Mouse (Mus musculus) B cell, adult 2 months (primary cell): ENCODE measurements around the gene Trim16.

Experiments
- DNase-seq, 2 experiments: peaks; one replicate each; pipeline ENCODE4 v3.0.0; 2022

The Trim16 gene

GRCm38 (mm10) chr11:62831906-62832305 lies 11.9 kb downstream of the Trim16 start:
- DNase-seq: no peak

- no peak for DNase-seq
These were observed 24.5 kb downstream of the Trim16 start for GRCm38 (mm10) chr11:62844562-62844961.

- no peak for DNase-seq
These were observed 25.7 kb downstream of the Trim16 start for GRCm38 (mm10) chr11:62845730-62846129.

GRCm38 (mm10) chr11:62846961-62847654 lies 27.1 kb downstream of the Trim16 start, which contains the start of gene Fbxw10:
TSS of gene Fbxw10 (plus strand) at chr11:62847069.
- peak; percentile 52 to 57 for DNase-seq

- DNase-seq: peak; percentile 32
These were observed 27.7 kb downstream of the Trim16 start for GRCm38 (mm10) chr11:62847655-62848191.

- peak; percentile 10 to 11 for DNase-seq
These were observed 28.3 kb downstream of the Trim16 start for GRCm38 (mm10) chr11:62848301-62848700.

GRCm38 (mm10) chr11:62851199-62851598 lies 31.2 kb downstream of the Trim16 start:
- no peak for DNase-seq

GRCm38 (mm10) chr11:62853334-62853733 lies 33.3 kb downstream of the Trim16 start:
- DNase-seq: no peak

GRCm38 (mm10) chr11:62865562-62865961 lies 45.5 kb downstream of the Trim16 start:
- no peak for DNase-seq

- no peak for DNase-seq
These were observed 46.7 kb downstream of the Trim16 start for GRCm38 (mm10) chr11:62866685-62867084.

- no peak for DNase-seq
These were observed 49.2 kb downstream of the Trim16 start for GRCm38 (mm10) chr11:62869201-62869600.

GRCm38 (mm10) chr11:62869715-62870371 lies 49.8 kb downstream of the Trim16 start:
- no peak for DNase-seq

- no peak for DNase-seq
These were observed 53.4 kb downstream of the Trim16 start for GRCm38 (mm10) chr11:62873479-62873878.

GRCm38 (mm10) chr11:62875696-62876095 lies 55.7 kb downstream of the Trim16 start:
- DNase-seq: no peak

GRCm38 (mm10) chr11:62876445-62876844 lies 56.4 kb downstream of the Trim16 start:
- no peak for DNase-seq

GRCm38 (mm10) chr11:62877391-62877790 lies 57.4 kb downstream of the Trim16 start:
- no peak for DNase-seq

GRCm38 (mm10) chr11:62878728-62879127 lies 58.7 kb downstream of the Trim16 start:
- peak; percentile 5 to 7 for DNase-seq

- peak; percentile 99 to 100 for DNase-seq
These were observed 59.4 kb downstream of the Trim16 start, which contains the start of gene Tvp23b for GRCm38 (mm10) chr11:62879220-62880048. TSS of gene Tvp23b (plus strand) at chr11:62879455.

- DNase-seq: no peak
These were observed 63.4 kb downstream of the Trim16 start for GRCm38 (mm10) chr11:62883407-62883806.

GRCm38 (mm10) chr11:62885323-62885722 lies 65.3 kb downstream of the Trim16 start:
- no peak for DNase-seq

GRCm38 (mm10) chr11:62890796-62891195 lies 70.8 kb downstream of the Trim16 start:
- DNase-seq: no peak

- DNase-seq: no peak
These were observed 71.7 kb downstream of the Trim16 start for GRCm38 (mm10) chr11:62891763-62892162.
